Mouse (Mus musculus): ENCODE results near the gene Lgr5.

GRCm38 (mm10) chr10:115469040-115469439 is 118.5 kb downstream of the Lgr5 start:
- TF ChIP-seq CTCF (IDR thresholded peaks at IDR 0.05; ENCODE audit: extremely low read depth, insufficient read depth, low read length) (no peak), POLR2A (IDR thresholded peaks at IDR 0.05; ENCODE audit: extremely low read depth, insufficient read depth, low read length) (no peak)
